Mouse (Mus musculus) megakaryocyte, embryonic 14.5 days (primary cell): Measurements from ENCODE around the gene Lmtk2. TPM values are rescaled to one million over a fixed set of nuclear protein-coding genes. Genes with fewer than 3 reads are reported as not detected.

Source experiments
- H3K27me3 ChIP-seq: replicated peaks from 2 replicates; pipeline ENCODE3; 2012; ENCODE audit warnings: inconsistent platforms
- H3K36me3 ChIP-seq: replicated peaks from 2 replicates; pipeline ENCODE3; 2012; ENCODE audit warnings: low read length, inconsistent platforms, mixed read lengths
- H3K4me1 ChIP-seq: 2 replicates; pipeline ENCODE4 v1.6.1; 2012; ENCODE audit warnings: inconsistent platforms
- H3K4me3 ChIP-seq: replicated peaks from 2 replicates; pipeline ENCODE3; 2012; ENCODE audit warnings: moderate library complexity, mild to moderate bottlenecking, inconsistent platforms
- H3K9me3 ChIP-seq: 2 replicates; pipeline ENCODE4 v1.6.1; 2012; ENCODE audit warnings: inconsistent platforms
- FLI1 ChIP-seq: IDR thresholded peaks from 2 replicates; pipeline ENCODE4 v1.6.1; 2012; ENCODE audit warnings: low read length, inconsistent platforms, mixed read lengths
- GATA1 ChIP-seq: IDR thresholded peaks from 3 replicates; pipeline ENCODE4 v1.6.1; 2012; ENCODE audit warnings: mixed read lengths, low read length, inconsistent platforms, borderline replicate concordance
- polyA plus RNA-seq: library from polyadenylated mRNA; stranded (reverse); fragments of >175 nt; gene quantifications from 2 replicates; pipeline ENCODE4 v1.2.3, GENCODE M21; 2012; ENCODE audit warnings: low replicate concordance; ENCODE audit not compliant: insufficient read depth

The Lmtk2 gene
- polyA plus RNA-seq, 1 experiment: 2.0 TPM

- Histone ChIP-seq H3K27me3 (no peaks in the 10 kb centered on the region), H3K9me3 (no peaks in the 10 kb centered on the region), H3K4me3 (peak overlapping the region; percentile 57), H3K4me1 (peaks cover 22% of the 10 kb centered on the region), H3K36me3 (peaks cover 62% of the 10 kb centered on the region)
- TF ChIP-seq FLI1: no peak
- no peak for TF ChIP-seq GATA1
Measured at GRCm38 (mm10) chr5:144165756-144166155, 65.5 kb downstream of the Lmtk2 start.

GRCm38 (mm10) chr5:144169275-144169975 lies 69.2 kb downstream of the Lmtk2 start:
- no peak overlapping the region for H3K4me3 ChIP-seq
- H3K9me3 ChIP-seq: no peaks in the 10 kb centered on the region
- H3K27me3 ChIP-seq: no peaks in the 10 kb centered on the region
- peaks cover 13% of the 10 kb centered on the region for H3K4me1 ChIP-seq
- no peak for TF ChIP-seq GATA1
- H3K36me3 ChIP-seq: peaks cover 69% of the 10 kb centered on the region

- Histone ChIP-seq H3K27me3 (no peaks in the 10 kb centered on the region), H3K4me3 (no peak overlapping the region), H3K36me3 (peaks cover 79% of the 10 kb centered on the region), H3K9me3 (no peaks in the 10 kb centered on the region), H3K4me1 (0 out of 2 replicates have a peak, but pooled peaks cover 4% of the 10 kb centered on the region)
- TF ChIP-seq GATA1: no peak
- TF ChIP-seq FLI1: no peak
Measured at GRCm38 (mm10) chr5:144173648-144174047, 73.4 kb downstream of the Lmtk2 start.

- H3K4me3 ChIP-seq: no peak overlapping the region
- peaks cover 70% of the 10 kb centered on the region for H3K36me3 ChIP-seq
- TF ChIP-seq FLI1 (no peak), GATA1 (no peak)
Measured at GRCm38 (mm10) chr5:144178216-144178615, 78.0 kb downstream of the Lmtk2 start.

GRCm38 (mm10) chr5:144181249-144181648 lies 81.0 kb downstream of the Lmtk2 start:
- TF ChIP-seq GATA1 (no peak), FLI1 (no peak)
- Histone ChIP-seq H3K9me3 (no peaks in the 10 kb centered on the region), H3K36me3 (peaks cover 66% of the 10 kb centered on the region), H3K4me1 (0 out of 2 replicates have a peak, but pooled peaks cover 4% of the 10 kb centered on the region), H3K27me3 (no peaks in the 10 kb centered on the region), H3K4me3 (no peak overlapping the region)

More at GRCm38 (mm10) chr5:144178216-144178615, 78.0 kb downstream of the Lmtk2 start:
- H3K4me1 ChIP-seq: 0 out of 2 replicates have a peak, but pooled peaks cover 4% of the 10 kb centered on the region
- H3K27me3 ChIP-seq: no peaks in the 10 kb centered on the region
- no peaks in the 10 kb centered on the region for H3K9me3 ChIP-seq

GRCm38 (mm10) chr5:144182542-144183247 lies 82.5 kb downstream of the Lmtk2 start:
- H3K9me3 ChIP-seq: no peaks in the 10 kb centered on the region
- peaks cover 63% of the 10 kb centered on the region for H3K36me3 ChIP-seq
- H3K4me3 ChIP-seq: no peak overlapping the region
- no peaks in the 10 kb centered on the region for H3K27me3 ChIP-seq
- TF ChIP-seq FLI1 (no peak), GATA1 (no peak)
- H3K4me1 ChIP-seq: 0 out of 2 replicates have a peak, but pooled peaks cover 4% of the 10 kb centered on the region

- Histone ChIP-seq H3K27me3 (no peaks in the 10 kb centered on the region), H3K9me3 (no peaks in the 10 kb centered on the region), H3K4me3 (no peak overlapping the region), H3K4me1 (0 out of 2 replicates have a peak, but pooled peaks cover under 1% of the 10 kb centered on the region), H3K36me3 (peaks cover 62% of the 10 kb centered on the region)
- TF ChIP-seq GATA1: no peak
- no peak for TF ChIP-seq FLI1
Measured at GRCm38 (mm10) chr5:144183248-144183559, 83.0 kb downstream of the Lmtk2 start.

GRCm38 (mm10) chr5:144183647-144184335 lies 83.6 kb downstream of the Lmtk2 start:
- no peaks in the 10 kb centered on the region for H3K27me3 ChIP-seq
- no peaks in the 10 kb centered on the region for H3K9me3 ChIP-seq
- no peaks in the 10 kb centered on the region for H3K4me1 ChIP-seq
- H3K36me3 ChIP-seq: peaks cover 66% of the 10 kb centered on the region
- no peak for TF ChIP-seq GATA1
- TF ChIP-seq FLI1: no peak
- H3K4me3 ChIP-seq: no peak overlapping the region

- H3K4me1 ChIP-seq: peaks cover 5% of the 10 kb centered on the region
- H3K36me3 ChIP-seq: peaks cover 60% of the 10 kb centered on the region
- no peaks in the 10 kb centered on the region for H3K9me3 ChIP-seq
- peaks cover 2% of the 10 kb centered on the region for H3K27me3 ChIP-seq
- no peak overlapping the region for H3K4me3 ChIP-seq
- TF ChIP-seq FLI1 (no peak), GATA1 (no peak)
Measured at GRCm38 (mm10) chr5:144184350-144185045, 84.3 kb downstream of the Lmtk2 start.

GRCm38 (mm10) chr5:144188422-144188821 lies 88.2 kb downstream of the Lmtk2 start:
- Histone ChIP-seq H3K9me3 (no peaks in the 10 kb centered on the region), H3K36me3 (peaks cover 38% of the 10 kb centered on the region), H3K4me3 (no peak overlapping the region), H3K4me1 (peaks cover 21% of the 10 kb centered on the region), H3K27me3 (peaks cover 12% of the 10 kb centered on the region)
- TF ChIP-seq FLI1: no peak
- TF ChIP-seq GATA1: no peak
